Mouse (Mus musculus) limb, embryonic 14.5 days (tissue): Measurements from ENCODE around the gene Fam185a. TPM values are rescaled to one million over a fixed set of nuclear protein-coding genes. Genes with fewer than 3 reads are reported as not detected.

Source experiments
- ATAC-seq: fragments of 200-750 bp; cut with Nextera tagmentation; 2 replicates; pipeline ENCODE4 v1.8.0; 2017; ENCODE audit warnings: low read depth, moderate number of reproducible peaks, moderate TSS enrichment; ENCODE audit not compliant: low FRiP score
- DNase-seq: peaks from one replicate; pipeline ENCODE4 v3.0.0-alpha.2; 2015; ENCODE audit warnings: low spot score
- H3K27ac ChIP-seq: fragments of 300-500 bp; sonication (generic); replicated peaks from 2 replicates; pipeline ENCODE4 v1.5.1; 2014; ENCODE audit warnings: low read depth, mild to moderate bottlenecking, low read length, moderate library complexity, mixed read lengths
- H3K27me3 ChIP-seq: fragments of 300-500 bp; sonication (generic); 2 replicates; pipeline ENCODE4 v1.6.1; 2014; ENCODE audit warnings: low read length, mixed read lengths; ENCODE audit not compliant: control insufficient read depth, insufficient read depth
- H3K36me3 ChIP-seq: fragments of 300-500 bp; sonication (generic); 2 replicates; pipeline ENCODE4 v1.6.1; 2014; ENCODE audit warnings: mild to moderate bottlenecking, low read length, moderate library complexity, mixed read lengths; ENCODE audit not compliant: control insufficient read depth, insufficient read depth
- H3K4me1 ChIP-seq: fragments of 300-500 bp; sonication (generic); 2 replicates; pipeline ENCODE4 v1.6.1; 2014; ENCODE audit warnings: antibody characterized with exemption, low read length, mixed read lengths; ENCODE audit not compliant: control insufficient read depth, insufficient read depth
- H3K4me2 ChIP-seq: fragments of 300-500 bp; sonication (generic); replicated peaks from 2 replicates; pipeline ENCODE4 v1.6.1; 2014; ENCODE audit warnings: low read depth, mild to moderate bottlenecking, low read length, moderate library complexity; ENCODE audit not compliant: severe bottlenecking
- H3K4me3 ChIP-seq: fragments of 300-500 bp; sonication (generic); replicated peaks from 2 replicates; pipeline ENCODE4 v1.5.1; 2014; ENCODE audit warnings: low read length
- H3K9ac ChIP-seq: fragments of 300-500 bp; sonication (generic); 2 replicates; pipeline ENCODE4 v1.6.1; 2014; ENCODE audit warnings: mild to moderate bottlenecking, low read depth, low read length, moderate library complexity; ENCODE audit not compliant: severe bottlenecking
- H3K9me3 ChIP-seq: fragments of 300-500 bp; sonication (generic); 2 replicates; pipeline ENCODE4 v1.6.1; 2016; ENCODE audit warnings: low read length; ENCODE audit not compliant: control insufficient read depth
- POLR2A ChIP-seq: fragments of 200-500 bp; IDR thresholded peaks from 2 replicates; pipeline ENCODE4 v1.8.0; 2012; ENCODE audit warnings: inconsistent platforms, mild to moderate bottlenecking, moderate library complexity, borderline replicate concordance; ENCODE audit not compliant: insufficient read depth, insufficient read length; ENCODE audit errors: extremely low read depth
- WGBS: fragments of 180-500 bp; shearing (Covaris S2); extraction: QIAGEN DNeasy Blood & Tissue Kit; methylation state at CpG from one replicate; pipeline ENCODE4 v1.1.7; 2014; 5-methylcytosine and 5-hydroxymethylcytosine counted together
- polyA plus RNA-seq, 2 experiments: library from polyadenylated mRNA; depleted of rRNA in 1 of 2; stranded (reverse) in 1 of 2; unstranded in 1 of 2; fragments of >200 nt; fragmentation: Nextera tagmentation in 1 of 2; extraction: Ambion mirVana in 1 of 2; gene quantifications; 2 replicates each; pipeline versions ENCODE4 v1.2.1 to v1.2.3; 2012 to 2014

Fam185a gene
- polyA plus RNA-seq, 2 experiments: 4.4 to 4.9 TPM

GRCm38 (mm10) chr5:21434148-21434929 lies 9.6 kb downstream of the Fam185a start:
- DNase-seq: peak; percentile 92
- ATAC-seq: no peak
- H3K36me3 ChIP-seq: no peaks in the 10 kb centered on the region

GRCm38 (mm10) chr5:21436471-21436975 lies 11.8 kb downstream of the Fam185a start:
- Histone ChIP-seq H3K4me2 (no peak overlapping the region), H3K36me3 (no peaks in the 10 kb centered on the region), H3K9me3 (no peaks in the 10 kb centered on the region), H3K4me1 (peaks cover 23% of the 10 kb centered on the region), H3K4me3 (no peak overlapping the region), H3K27me3 (no peaks in the 10 kb centered on the region), H3K27ac (no peak overlapping the region), H3K9ac (no peak overlapping the region)
- TF ChIP-seq POLR2A: no peak
- ATAC-seq (no peak), DNase-seq (no peak)
- WGBS: 56% methylated on average over 8 of the region's 8 CpGs

More at GRCm38 (mm10) chr5:21434148-21434929, 9.6 kb downstream of the Fam185a start:
- H3K4me3 ChIP-seq: no peak overlapping the region
- H3K4me2 ChIP-seq: no peak overlapping the region
- no peak overlapping the region for H3K9ac ChIP-seq
- H3K27me3 ChIP-seq: no peaks in the 10 kb centered on the region
- no peaks in the 10 kb centered on the region for H3K9me3 ChIP-seq
- TF ChIP-seq POLR2A: no peak
- no peak overlapping the region for H3K27ac ChIP-seq
- peaks cover 7% of the 10 kb centered on the region for H3K4me1 ChIP-seq
- 41% methylated on average over 11 of the region's 11 CpGs for WGBS

GRCm38 (mm10) chr5:21438428-21438827 lies 13.7 kb downstream of the Fam185a start:
- no peak overlapping the region for H3K9ac ChIP-seq
- no peaks in the 10 kb centered on the region for H3K36me3 ChIP-seq
- TF ChIP-seq POLR2A: no peak
- WGBS: 94% methylated on average over 9 of the region's 9 CpGs
- no peak overlapping the region for H3K27ac ChIP-seq
- H3K27me3 ChIP-seq: no peaks in the 10 kb centered on the region
- no peak for ATAC-seq
- H3K4me2 ChIP-seq: no peak overlapping the region
- H3K4me3 ChIP-seq: no peak overlapping the region
- H3K4me1 ChIP-seq: peaks cover 23% of the 10 kb centered on the region
- H3K9me3 ChIP-seq: no peaks in the 10 kb centered on the region
- DNase-seq: no peak

- Histone ChIP-seq H3K4me1 (peaks cover 21% of the 10 kb centered on the region), H3K36me3 (no peaks in the 10 kb centered on the region), H3K9ac (no peak overlapping the region), H3K27ac (no peak overlapping the region), H3K4me3 (no peak overlapping the region), H3K9me3 (no peaks in the 10 kb centered on the region), H3K4me2 (no peak overlapping the region), H3K27me3 (no peaks in the 10 kb centered on the region)
- 73% methylated on average over 7 of the region's 7 CpGs for WGBS
- TF ChIP-seq POLR2A: no peak
- no peak for ATAC-seq
- peak; percentile 52 for DNase-seq
These were observed 14.8 kb downstream of the Fam185a start for GRCm38 (mm10) chr5:21439446-21440110.

- peak; percentile 69 for ATAC-seq
- H3K9ac ChIP-seq: no peak overlapping the region
- peak overlapping the region; percentile 52 for H3K27ac ChIP-seq
- no peak overlapping the region for H3K4me2 ChIP-seq
- H3K27me3 ChIP-seq: no peaks in the 10 kb centered on the region
- peaks cover 19% of the 10 kb centered on the region for H3K4me1 ChIP-seq
- no peak overlapping the region for H3K4me3 ChIP-seq
- no peak for TF ChIP-seq POLR2A
- no peaks in the 10 kb centered on the region for H3K9me3 ChIP-seq
- H3K36me3 ChIP-seq: no peaks in the 10 kb centered on the region
- 47% methylated on average over 8 of the region's 8 CpGs for WGBS
- peak; percentile 80 for DNase-seq
These were observed 16.2 kb downstream of the Fam185a start for GRCm38 (mm10) chr5:21440833-21441530.
